Mouse (Mus musculus): ENCODE measurements around the gene Pde4c. TPM values are rescaled to one million over a fixed set of nuclear protein-coding genes. Genes with fewer than 3 reads are reported as not detected.

Gene Pde4c
- total and polyA plus RNA-seq, 2 experiments from 2014 or later = 0.23 to 0.48 TPM

DNA sequence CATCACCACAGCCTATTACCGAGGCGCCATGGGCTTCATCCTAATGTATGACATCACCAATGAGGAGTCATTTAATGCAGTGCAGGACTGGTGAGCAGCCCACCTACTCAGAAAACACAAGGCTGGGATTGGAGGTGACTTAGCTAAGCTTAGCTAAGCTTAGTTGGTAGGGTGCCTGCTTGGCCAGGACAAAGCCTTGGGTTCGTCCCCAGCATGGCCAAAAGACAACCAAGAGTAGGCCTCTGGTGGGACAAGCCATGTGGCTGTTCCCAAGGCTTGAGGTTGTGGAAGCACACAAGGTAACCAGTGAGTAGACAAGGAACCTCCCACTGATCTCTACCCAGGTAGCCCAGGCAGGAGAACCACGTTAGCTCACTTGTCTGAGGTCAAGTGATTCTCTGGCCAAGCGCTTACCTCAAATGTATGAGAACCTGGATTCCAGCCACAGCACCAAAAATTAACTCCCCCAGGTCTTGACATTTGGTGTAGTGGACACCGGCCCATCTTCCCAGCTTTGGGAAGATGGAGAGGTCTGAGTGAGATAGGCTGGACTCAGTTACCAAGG, 33.0 kb downstream of the Pde4c start:
- Histone ChIP-seq H3K9ac (no peak overlapping the region), H3K36me3 (ENCODE audit: insufficient read depth) (peaks cover 32% of the 10 kb centered on the region), H3K4me3 (ENCODE audit: low read depth, low read length) (no peak overlapping the region), H3K9me3 (ENCODE audit: low read length) (no peaks in the 10 kb centered on the region), H3K4me2 (ENCODE audit: low read depth) (no peak overlapping the region), H3K27me3 (ENCODE audit: insufficient read depth, low read length) (no peaks in the 10 kb centered on the region), H3K27ac (ENCODE audit: low read depth, low read length) (no peak overlapping the region), H3K4me1 (ENCODE audit: insufficient read depth) (peaks cover 7% of the 10 kb centered on the region)
- ATAC-seq = no peak
- no peak for TF ChIP-seq CTCF (IDR thresholded peaks at IDR 0.05; ENCODE audit: low read depth)
- no peak for DNase-seq
- WGBS = 92% methylated on average over 6 of the region's 6 CpGs

GRCm38 (mm10) chr8:70757523-70758307, 34.2 kb downstream of the Pde4c start:
- H3K27me3 ChIP-seq (ENCODE audit: insufficient read depth, low read length) = no peaks in the 10 kb centered on the region
- peak; percentile 67 for TF ChIP-seq CTCF (IDR thresholded peaks at IDR 0.05; ENCODE audit: low read depth)
- H3K4me3 ChIP-seq (ENCODE audit: low read depth, low read length) = no peak overlapping the region
- H3K36me3 ChIP-seq (ENCODE audit: insufficient read depth) = peaks cover 32% of the 10 kb centered on the region
- peaks cover 7% of the 10 kb centered on the region for H3K4me1 ChIP-seq (ENCODE audit: insufficient read depth)
- no peak overlapping the region for H3K4me2 ChIP-seq (ENCODE audit: low read depth)
- DNase-seq (peak; percentile 57), ATAC-seq (no peak)
- H3K9me3 ChIP-seq (ENCODE audit: low read length) = no peaks in the 10 kb centered on the region
- 54% methylated on average over 22 of the region's 22 CpGs for WGBS
- H3K9ac ChIP-seq = no peak overlapping the region
- H3K27ac ChIP-seq (ENCODE audit: low read depth, low read length) = peak overlapping the region; percentile 54

DNA sequence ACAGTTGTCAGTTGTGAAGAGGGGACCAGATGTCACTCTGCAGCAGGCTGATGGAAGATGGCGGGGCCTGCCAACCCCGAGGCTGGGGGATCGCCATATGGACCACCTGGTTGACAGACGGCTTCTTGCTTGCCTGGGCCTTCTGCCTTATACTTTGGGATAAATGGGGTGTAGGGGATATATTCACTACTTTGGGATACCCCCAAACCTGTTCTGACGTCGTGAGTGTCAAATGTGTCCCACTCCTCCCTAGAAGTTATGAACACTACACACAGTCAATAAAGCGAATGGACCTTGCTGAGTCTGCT, 34.7 kb downstream of the Pde4c start:
- Histone ChIP-seq H3K4me3 (ENCODE audit: low read depth, low read length) (no peak overlapping the region), H3K4me2 (ENCODE audit: low read depth) (no peak overlapping the region), H3K36me3 (ENCODE audit: insufficient read depth) (peaks cover 32% of the 10 kb centered on the region), H3K27ac (ENCODE audit: low read depth, low read length) (no peak overlapping the region), H3K27me3 (ENCODE audit: insufficient read depth, low read length) (no peaks in the 10 kb centered on the region), H3K9ac (no peak overlapping the region), H3K9me3 (ENCODE audit: low read length) (no peaks in the 10 kb centered on the region), H3K4me1 (ENCODE audit: insufficient read depth) (peaks cover 7% of the 10 kb centered on the region)
- peak; percentile 52 for DNase-seq
- WGBS = 61% methylated on average over 7 of the region's 7 CpGs
- no peak for TF ChIP-seq CTCF (IDR thresholded peaks at IDR 0.05; ENCODE audit: low read depth)
- ATAC-seq = no peak

- WGBS = 60% methylated on average over 19 of the region's 19 CpGs
- Histone ChIP-seq H3K9me3 (ENCODE audit: low read length) (no peaks in the 10 kb centered on the region), H3K9ac (no peak overlapping the region), H3K4me3 (ENCODE audit: low read depth, low read length) (no peak overlapping the region), H3K4me2 (ENCODE audit: low read depth) (no peak overlapping the region; the same call in 1 of the 2 replicates), H3K36me3 (ENCODE audit: insufficient read depth) (peaks cover 32% of the 10 kb centered on the region), H3K27me3 (ENCODE audit: insufficient read depth, low read length) (no peaks in the 10 kb centered on the region), H3K27ac (ENCODE audit: low read depth, low read length) (no peak overlapping the region), H3K4me1 (ENCODE audit: insufficient read depth) (peaks cover 7% of the 10 kb centered on the region)
- DNase-seq (no peak), ATAC-seq (no peak)
- TF ChIP-seq CTCF (IDR thresholded peaks at IDR 0.05; ENCODE audit: low read depth) = no peak
Observed at GRCm38 (mm10) chr8:70758616-70759561, 35.4 kb downstream of the Pde4c start.

GRCm38 (mm10) chr8:70760350-70760749, 36.8 kb downstream of the Pde4c start:
- H3K9me3 ChIP-seq (ENCODE audit: low read length) = no peaks in the 10 kb centered on the region
- H3K36me3 ChIP-seq (ENCODE audit: insufficient read depth) = peaks cover 32% of the 10 kb centered on the region
- H3K4me2 ChIP-seq (ENCODE audit: low read depth) = peak overlapping the region; percentile 98
- TF ChIP-seq CTCF (IDR thresholded peaks at IDR 0.05; ENCODE audit: low read depth) = no peak
- peak overlapping the region; percentile 72 for H3K9ac ChIP-seq
- 1% methylated on average over 22 of the region's 22 CpGs for WGBS
- ATAC-seq = peak; percentile 3
- peak overlapping the region; percentile 73 for H3K27ac ChIP-seq (ENCODE audit: low read depth, low read length)
- H3K4me1 ChIP-seq (ENCODE audit: insufficient read depth) = peaks cover 4% of the 10 kb centered on the region
- H3K27me3 ChIP-seq (ENCODE audit: insufficient read depth, low read length) = no peaks in the 10 kb centered on the region
- no peak for DNase-seq
- H3K4me3 ChIP-seq (ENCODE audit: low read depth, low read length) = peak overlapping the region; percentile 56

GRCm38 (mm10) chr8:70760775-70761406, 37.4 kb downstream of the Pde4c start, which contains the start of gene Mpv17l2:
Gene Mpv17l2 (minus strand): TSS chr8:70760946.
- Histone ChIP-seq H3K4me1 (ENCODE audit: insufficient read depth) (no peaks in the 10 kb centered on the region), H3K4me2 (ENCODE audit: low read depth) (peak within 1 kb of the TSS; percentile 98), H3K27ac (ENCODE audit: low read depth, low read length) (peak within 1 kb of the TSS; percentile 73), H3K9me3 (ENCODE audit: low read length) (no peaks in the 10 kb centered on the region), H3K9ac (peak within 1 kb of the TSS; percentile 72), H3K4me3 (ENCODE audit: low read depth, low read length) (peak within 1 kb of the TSS; percentile 56), H3K36me3 (ENCODE audit: insufficient read depth) (peaks cover 31% of the 10 kb centered on the region), H3K27me3 (ENCODE audit: insufficient read depth, low read length) (no peaks in the 10 kb centered on the region; the same call in 1 of the 2 replicates)
- DNase-seq = peak; percentile 98
- WGBS = 1% methylated on average over 54 of the region's 55 CpGs
- TF ChIP-seq CTCF (IDR thresholded peaks at IDR 0.05; ENCODE audit: low read depth) = no peak
- peak; percentile 96 for ATAC-seq
